In the genomic region with DNA sequence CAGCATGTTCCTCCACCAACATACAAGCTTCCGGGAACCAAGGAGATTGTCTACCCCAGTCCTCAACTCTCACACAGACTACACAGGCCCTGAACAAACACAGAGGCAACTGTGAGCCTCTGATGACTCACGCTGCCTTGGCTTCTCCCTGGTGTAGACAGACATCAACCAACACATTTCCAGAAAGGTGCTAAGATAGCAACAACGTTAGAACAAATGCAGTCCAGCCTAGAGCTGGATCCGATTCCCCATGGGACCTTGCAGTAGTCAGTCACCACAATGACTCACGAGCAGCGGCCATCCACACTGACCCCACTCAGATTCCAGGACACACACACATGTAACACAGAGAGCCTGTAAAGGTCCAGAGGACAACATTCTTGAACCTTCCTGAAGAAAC, we compare ENCODE assay signal across 11 mouse cellular contexts. TPM values are rescaled to one million over a fixed set of nuclear protein-coding genes. Genes with fewer than 3 reads are reported as not detected.
DNase-seq lines count a peak whose midpoint lies in the region; ATAC-seq lines count a peak whose summit lies in the region.
"Had no signal": no experiment of that assay in that cellular context is flagged by ENCODE, and none has a peak within 500 bp of the region (broad histone marks: within the 10 kb centered on the region; RNA-seq: fewer than 3 reads in every experiment).

No protein-coding gene starts in this region.

- H3K36me3 ChIP-seq in lung, embryonic 16.5 days (ENCODE audit: control insufficient read depth, insufficient read depth, low read length) = no peaks in the 10 kb centered on the region
- no peaks in the 10 kb centered on the region for H3K36me3 ChIP-seq in heart, embryonic 16.5 days (ENCODE audit: control insufficient read depth, insufficient read depth)
- no peaks in the 10 kb centered on the region for H3K36me3 ChIP-seq in stomach, embryonic 14.5 days (ENCODE audit: control insufficient read depth, insufficient read depth, low read length)
- H3K36me3 ChIP-seq: forebrain, embryonic 12.5 days; hindbrain, embryonic 15.5 days had no signal

- no peak overlapping the region for H3K9ac ChIP-seq in lung, embryonic 16.5 days (ENCODE audit: low read length)
- peak overlapping the region; percentile 26; the same call in 1 of the 2 replicates for H3K9ac ChIP-seq in heart, embryonic 16.5 days (ENCODE audit: low read length)
- H3K9ac ChIP-seq in stomach, embryonic 14.5 days (replicated peaks; ENCODE audit: low read depth, low read length) = no peak overlapping the region
- H3K9ac ChIP-seq: forebrain, embryonic 12.5 days; hindbrain, embryonic 15.5 days had no signal

- ATAC-seq in lung, embryonic 16.5 days (ENCODE audit: low read depth) = peak; percentile 64; the same call in 1 of the 2 replicates
- peak; percentile 85 for ATAC-seq in heart, embryonic 16.5 days (replicated peaks; ENCODE audit: extremely low read depth, insufficient read depth, low FRiP score)
- ATAC-seq in stomach, embryonic 14.5 days (ENCODE audit: insufficient number of reproducible peaks, insufficient read depth, low FRiP score, low read depth) = 0 out of 2 replicates have a peak, but pooled peaks have one; percentile 56

- DNase-seq in lung, postnatal 14 days = no peak
- peak; percentile 59 for DNase-seq in fibroblast of lung, adult 2 months (ENCODE audit: low read depth)
- no peak for DNase-seq in layer of hippocampus, postnatal 10 days (ENCODE audit: low spot score in 2 of 2)
- no peak for DNase-seq in thymus, postnatal 4 days
- DNase-seq: embryo, embryonic 11 days had no signal

- no peaks in the 10 kb centered on the region for H3K27me3 ChIP-seq in lung, embryonic 16.5 days (ENCODE audit: control insufficient read depth, insufficient read depth, low read depth, low read length)
- no peaks in the 10 kb centered on the region for H3K27me3 ChIP-seq in heart, embryonic 16.5 days (ENCODE audit: control insufficient read depth, insufficient read depth, low read length)
- no peaks in the 10 kb centered on the region for H3K27me3 ChIP-seq in stomach, embryonic 14.5 days (ENCODE audit: control insufficient read depth, insufficient read depth, low read length)
- H3K27me3 ChIP-seq: forebrain, embryonic 12.5 days; hindbrain, embryonic 15.5 days had no signal

- H3K27ac ChIP-seq in lung, embryonic 16.5 days (ENCODE audit: low read length) = no peak overlapping the region
- H3K27ac ChIP-seq in heart, embryonic 16.5 days (ENCODE audit: low read length) = peak overlapping the region; percentile 86
- no peak overlapping the region for H3K27ac ChIP-seq in stomach, embryonic 14.5 days (ENCODE audit: low read length)
- H3K27ac ChIP-seq: forebrain, embryonic 12.5 days; hindbrain, embryonic 15.5 days had no signal

- no peak overlapping the region for H3K4me3 ChIP-seq in lung, embryonic 16.5 days (ENCODE audit: low read length)
- no peak overlapping the region for H3K4me3 ChIP-seq in heart, embryonic 16.5 days (ENCODE audit: low read length)
- H3K4me3 ChIP-seq in stomach, embryonic 14.5 days (ENCODE audit: low read depth, low read length) = no peak overlapping the region
- H3K4me3 ChIP-seq: forebrain, embryonic 12.5 days; hindbrain, embryonic 15.5 days had no signal

- WGBS in lung, embryonic 16.5 days = 41% methylated on average over 6 of the region's 6 CpGs
- WGBS in heart, embryonic 16.5 days = 16% methylated on average over 6 of the region's 6 CpGs
- 67% methylated on average over 6 of the region's 6 CpGs for WGBS in stomach, embryonic 14.5 days

- H3K4me2 ChIP-seq in lung, embryonic 16.5 days (ENCODE audit: low read depth, low read length) = no peak overlapping the region
- peak overlapping the region; percentile 41 for H3K4me2 ChIP-seq in heart, embryonic 16.5 days (ENCODE audit: low read depth, low read length)
- H3K4me2 ChIP-seq in stomach, embryonic 14.5 days (replicated peaks; ENCODE audit: low read depth, low read length) = no peak overlapping the region
- H3K4me2 ChIP-seq: forebrain, embryonic 12.5 days; hindbrain, embryonic 15.5 days had no signal

- no peaks in the 10 kb centered on the region for H3K9me3 ChIP-seq in lung, embryonic 16.5 days (ENCODE audit: control insufficient read depth, low read length)
- no peaks in the 10 kb centered on the region for H3K9me3 ChIP-seq in heart, embryonic 16.5 days (replicated peaks; ENCODE audit: control insufficient read depth, low read length)
- no peaks in the 10 kb centered on the region for H3K9me3 ChIP-seq in stomach, embryonic 14.5 days (ENCODE audit: control insufficient read depth, low read depth, low read length)
- H3K9me3 ChIP-seq: forebrain, embryonic 12.5 days; hindbrain, embryonic 15.5 days had no signal

- peaks cover 18% of the 10 kb centered on the region for H3K4me1 ChIP-seq in lung, embryonic 16.5 days (replicated peaks; ENCODE audit: control insufficient read depth, insufficient read depth, low read length)
- peaks cover 56% of the 10 kb centered on the region for H3K4me1 ChIP-seq in heart, embryonic 16.5 days (ENCODE audit: control insufficient read depth, insufficient read depth, low read length)
- peaks cover 24% of the 10 kb centered on the region for H3K4me1 ChIP-seq in stomach, embryonic 14.5 days (ENCODE audit: control insufficient read depth, insufficient read depth, low read length)
- H3K4me1 ChIP-seq: forebrain, embryonic 12.5 days; hindbrain, embryonic 15.5 days had no signal

RNA-seq across cellular contexts. Expression of gene Magi1, which starts 42.5 kb away (rescaled TPM):
- polyA plus RNA-seq in lung, embryonic 16.5 days (2015; fragmentation: Nextera tagmentation; extraction: Ambion mirVana) = 8.9 and 9.4 TPM in 2 replicates
- 6.3 and 7.2 TPM in 2 replicates for polyA plus RNA-seq in heart, embryonic 16.5 days (2015; fragmentation: Nextera tagmentation; extraction: Ambion mirVana)
- 12.4 and 15.0 TPM in 2 replicates for polyA plus RNA-seq in stomach, embryonic 14.5 days (2014; fragmentation: Nextera tagmentation; extraction: Ambion mirVana)
- total RNA-seq in layer of hippocampus, postnatal 10 days (2021) = 10 to 100 TPM; 51.2 to 65.8 TPM
- total RNA-seq: MEL had no signal
